Mouse (Mus musculus) CH12.LX (cell line): ENCODE results near the gene Zmynd19.

Experiments used
- CTCF ChIP-seq, 2 experiments: IDR thresholded peaks in 1 of 2; conservative IDR thresholded peaks in 1 of 2; 2 replicates each; pipeline ENCODE4 v1.5.1; 2011 to 2012; ENCODE audit warnings: low read depth in 2 of 2, low read length in 2 of 2, improper control_type of control experiment in 1 of 2, inconsistent platforms in 1 of 2, mild to moderate bottlenecking in 1 of 2, moderate library complexity in 1 of 2
- NRF1 ChIP-seq: IDR thresholded peaks from 2 replicates; pipeline ENCODE4 v1.6.1; 2014; ENCODE audit warnings: low read depth, mild to moderate bottlenecking, inconsistent platforms, low read length, improper control_type of control experiment, moderate library complexity
- POLR2A ChIP-seq: IDR thresholded peaks from 2 replicates; pipeline ENCODE4 v1.6.1; 2011; ENCODE audit warnings: low read depth, mild to moderate bottlenecking, improper control_type of control experiment, low read length
- USF2 ChIP-seq: conservative IDR thresholded peaks from 2 replicates; pipeline ENCODE4 v1.6.1; 2011; ENCODE audit warnings: low read depth, low read length, improper control_type of control experiment
- ZMIZ1 ChIP-seq: IDR thresholded peaks from 2 replicates; pipeline ENCODE4 v1.6.1; 2012; ENCODE audit warnings: low read depth, mild to moderate bottlenecking, inconsistent platforms, low read length, improper control_type of control experiment

GRCm38 (mm10) chr2:24929593-24929992 lies 20.0 kb upstream of the Zmynd19 start:
- TF ChIP-seq POLR2A (no peak), CTCF (conservative IDR thresholded peaks at IDR 0.05 in 1 of 2, IDR thresholded peaks at IDR 0.05 in 1 of 2; ENCODE audit: low read depth in 2 of 2, low read length in 2 of 2) (no peak), ZMIZ1 (no peak), USF2 (no peak), NRF1 (no peak)
